Mouse (Mus musculus) megakaryocyte-erythroid progenitor cell, adult 5-6 weeks (primary cell): Measurements from ENCODE around the gene Dhx16. TPM values are rescaled to one million over a fixed set of nuclear protein-coding genes. Genes with fewer than 3 reads are reported as not detected.
A peak's percentile ranks its signal among the peaks of the same experiment; 100 is the strongest.

Source experiments
- ATAC-seq: replicated peaks from 2 replicates; pipeline ENCODE4 v1.8.0; 2016; ENCODE audit warnings: mild to moderate bottlenecking, inconsistent platforms; ENCODE audit not compliant: severe bottlenecking, poor library complexity, low FRiP score, low TSS enrichment
- total RNA-seq, 2 experiments: library from RNA; stranded (forward) in 1 of 2; stranded (reverse) in 1 of 2; fragments of 200-1000, 215-1000 nt in 1 of 2; fragments of >200 nt in 1 of 2; fragmentation: Nextera tagmentation in 1 of 2; gene quantifications; 2 replicates each; pipeline ENCODE4 v1.2.3; 2014 to 2017

Dhx16 gene
- total RNA-seq, 2 experiments from 2014 or later: 68.8 to 132 TPM

DNA sequence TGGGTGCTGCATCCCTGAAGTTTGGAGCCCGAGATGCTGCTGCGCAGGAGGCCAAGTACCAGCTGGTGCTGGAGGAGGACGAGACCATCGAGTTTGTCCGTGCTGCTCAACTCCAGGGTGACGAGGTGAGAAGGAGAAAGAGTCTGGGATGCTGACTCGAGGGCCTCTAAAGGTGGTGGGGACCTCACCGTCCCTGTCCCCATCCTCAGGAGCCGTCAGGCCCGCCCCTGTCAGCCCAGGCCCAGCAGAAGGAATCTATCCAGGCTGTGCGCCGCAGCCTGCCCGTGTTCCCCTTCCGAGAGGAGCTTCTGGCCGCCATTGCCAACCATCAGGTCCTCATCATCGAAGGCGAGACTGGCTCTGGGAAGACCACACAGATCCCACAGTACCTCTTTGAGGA lies 3.3 kb downstream of the Dhx16 start:
- no peak for ATAC-seq

DNA sequence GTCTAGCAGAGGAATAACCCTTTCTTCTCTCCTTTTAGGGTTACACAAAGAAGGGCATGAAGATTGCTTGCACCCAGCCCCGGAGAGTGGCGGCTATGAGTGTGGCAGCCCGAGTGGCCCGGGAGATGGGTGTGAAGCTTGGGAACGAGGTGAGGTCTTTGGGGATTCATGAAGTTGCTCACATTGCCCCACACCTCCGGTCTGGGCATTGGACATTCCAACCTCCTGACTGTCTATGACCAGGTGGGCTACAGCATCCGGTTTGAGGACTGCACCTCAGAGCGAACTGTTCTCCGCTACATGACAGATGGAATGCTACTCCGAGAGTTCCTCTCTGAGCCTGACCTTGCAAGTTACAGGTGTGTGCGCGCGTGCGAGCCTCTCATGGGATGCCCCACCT lies 4.2 kb downstream of the Dhx16 start:
- ATAC-seq: no peak

DNA sequence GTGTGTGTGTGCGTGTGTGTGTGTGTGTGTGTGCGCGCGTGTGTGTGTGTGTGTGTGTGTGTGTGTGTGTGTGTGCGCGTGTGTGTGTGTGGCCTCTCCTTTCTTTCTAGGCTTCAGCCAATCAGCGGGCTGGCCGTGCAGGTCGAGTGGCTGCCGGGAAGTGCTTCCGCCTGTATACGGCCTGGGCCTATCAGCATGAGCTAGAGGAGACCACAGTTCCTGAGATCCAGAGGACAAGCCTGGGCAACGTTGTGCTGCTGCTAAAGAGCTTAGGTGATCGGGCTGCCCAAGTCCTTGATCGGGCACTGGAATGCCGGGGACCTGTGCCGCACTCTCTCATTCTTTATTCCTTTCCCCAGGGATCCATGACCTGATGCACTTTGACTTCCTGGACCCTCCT lies 8.1 kb downstream of the Dhx16 start:
- ATAC-seq: no peak

DNA sequence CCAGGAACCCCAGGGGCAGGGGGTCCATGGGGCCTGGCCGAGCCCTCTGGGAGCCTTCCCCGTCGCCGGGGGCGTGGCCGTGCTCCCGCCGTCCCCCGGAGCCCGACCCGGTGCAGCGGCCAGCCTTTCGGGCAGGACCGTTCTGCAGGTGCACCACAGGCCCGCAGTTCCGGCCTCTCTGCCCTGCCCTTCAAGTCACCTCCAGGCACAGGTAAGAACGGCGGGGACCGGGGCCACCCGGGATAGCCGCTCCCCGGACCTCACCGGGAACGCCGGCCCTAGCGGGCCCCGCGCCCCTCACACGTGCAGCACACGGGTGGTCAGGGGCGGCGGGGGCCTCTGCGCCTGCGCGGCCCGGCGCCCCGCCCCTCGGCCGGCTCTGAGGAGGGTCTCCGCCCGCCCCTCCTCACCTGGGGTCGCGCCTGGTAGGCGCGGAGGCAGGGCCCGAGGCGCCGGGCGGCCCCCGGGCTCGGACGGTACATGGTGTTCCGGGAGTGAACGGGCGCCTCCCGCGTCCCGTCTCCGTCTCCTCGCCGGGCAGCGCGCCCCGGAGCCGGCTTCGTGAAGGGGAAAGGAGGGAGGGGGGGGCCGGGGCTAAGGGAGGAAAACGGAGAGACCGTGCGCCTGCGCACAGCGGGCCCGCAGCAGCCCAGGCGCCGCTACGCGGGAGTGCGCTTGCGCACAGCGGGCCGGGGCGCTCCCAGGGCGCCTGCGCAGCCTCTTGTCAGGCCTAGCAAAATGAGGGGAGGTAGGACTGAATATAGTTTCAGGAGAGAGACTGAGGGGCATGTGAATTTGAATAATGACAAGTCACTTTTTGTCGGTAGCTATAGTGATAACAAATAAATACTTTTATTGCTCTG lies 17.4 kb downstream of the Dhx16 start, which contains the start of gene 2310061I04Rik:
Gene 2310061I04Rik, minus strand, starts transcription at position 651 of the 863 bp plus-strand sequence.
- peak; percentile 51 for ATAC-seq

DNA sequence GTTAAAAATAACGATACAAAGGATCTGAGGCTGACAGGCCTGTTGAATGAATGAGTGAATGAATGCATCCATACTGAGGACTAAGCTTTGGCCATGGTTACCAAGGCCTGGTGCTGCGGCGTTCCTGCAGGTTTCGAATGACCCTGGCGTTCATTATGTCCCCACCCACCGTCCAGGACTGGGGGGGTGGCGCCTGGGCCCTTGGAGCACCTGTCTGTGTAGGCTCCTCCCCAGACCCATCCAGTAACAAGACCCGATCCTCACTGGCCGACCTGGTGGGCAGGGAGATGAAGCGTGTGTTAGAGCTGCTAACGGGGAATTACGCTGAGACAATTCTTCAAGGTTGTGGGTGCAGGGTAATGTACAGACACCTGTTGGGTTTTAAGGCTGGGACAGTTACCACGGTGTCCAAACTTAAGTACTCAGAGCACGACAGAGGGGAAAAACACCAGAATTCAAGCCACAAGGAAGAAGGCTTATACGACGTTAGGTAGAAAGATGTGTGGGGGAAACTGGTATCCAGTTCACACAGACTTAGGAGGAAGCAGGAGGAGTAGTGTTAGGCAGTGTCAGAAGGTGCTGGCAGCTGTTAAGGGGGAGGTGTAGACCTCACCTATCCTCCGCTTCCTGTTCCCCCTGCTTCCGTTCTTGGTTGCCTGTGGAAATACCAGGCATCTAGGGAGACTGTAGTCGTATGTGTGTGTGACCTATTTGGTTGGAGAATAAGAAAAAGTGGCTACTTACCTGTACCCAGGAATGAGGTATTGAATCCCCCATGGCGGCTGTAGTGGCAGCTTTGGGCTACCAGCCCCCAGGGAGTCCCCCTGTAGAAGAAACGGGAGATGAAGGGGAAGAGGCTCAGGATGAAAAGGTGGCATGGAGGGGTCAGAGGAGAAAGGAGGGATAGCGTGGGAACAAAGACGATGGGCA lies 18.3 kb downstream of the Dhx16 start:
- ATAC-seq: peak; percentile 56

DNA sequence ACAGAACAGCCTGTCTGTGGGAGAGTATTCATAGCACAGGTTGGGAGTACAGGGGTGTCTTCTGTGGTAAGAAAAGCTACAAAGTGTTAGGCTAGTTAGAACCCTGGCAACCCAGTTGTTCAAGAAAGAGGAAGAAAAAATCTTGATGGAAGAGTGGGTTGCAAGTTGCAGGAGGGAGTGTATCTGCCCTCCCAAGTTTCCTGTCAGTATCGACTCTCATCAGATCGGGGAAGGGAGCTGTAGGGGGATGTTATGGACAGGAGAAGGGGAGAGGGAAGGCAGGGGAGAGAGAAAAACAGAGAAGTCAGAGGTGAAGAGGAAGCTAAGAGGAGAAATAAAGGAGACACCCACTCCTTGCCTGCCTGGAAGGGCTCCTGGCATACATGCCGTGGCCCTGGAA lies 21.0 kb downstream of the Dhx16 start:
- no peak for ATAC-seq

DNA sequence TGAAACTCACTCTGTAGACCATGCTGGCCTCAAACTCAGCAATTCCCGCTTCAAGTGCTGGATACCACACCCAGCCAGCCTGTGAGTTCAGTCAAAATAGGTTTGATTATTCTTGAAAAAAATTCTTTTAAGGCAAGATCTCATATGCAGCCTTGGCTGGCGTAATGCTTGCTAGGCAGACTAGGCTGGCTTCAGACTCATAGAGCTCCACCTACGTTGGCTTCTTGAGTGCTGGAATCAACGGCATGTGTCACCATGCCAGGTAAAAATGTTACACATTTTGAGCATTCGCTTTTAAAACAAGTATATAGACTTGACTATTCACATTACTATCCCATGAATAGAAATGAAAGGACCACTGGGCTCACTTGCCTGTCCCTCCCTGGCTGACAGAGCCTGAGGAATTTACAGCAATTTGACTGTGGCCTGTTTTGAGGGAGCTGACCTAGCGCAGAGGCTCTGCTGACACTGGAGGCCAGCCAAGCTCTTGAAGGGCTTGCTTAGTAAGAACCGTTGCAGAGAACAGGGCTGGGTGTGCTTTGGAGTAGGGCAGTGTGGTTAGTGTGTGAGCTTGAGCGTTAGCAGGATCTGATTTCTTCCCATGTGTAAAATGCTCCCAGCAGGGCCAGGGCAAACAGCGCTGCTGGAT lies 23.8 kb downstream of the Dhx16 start:
- peak; percentile 53 for ATAC-seq

DNA sequence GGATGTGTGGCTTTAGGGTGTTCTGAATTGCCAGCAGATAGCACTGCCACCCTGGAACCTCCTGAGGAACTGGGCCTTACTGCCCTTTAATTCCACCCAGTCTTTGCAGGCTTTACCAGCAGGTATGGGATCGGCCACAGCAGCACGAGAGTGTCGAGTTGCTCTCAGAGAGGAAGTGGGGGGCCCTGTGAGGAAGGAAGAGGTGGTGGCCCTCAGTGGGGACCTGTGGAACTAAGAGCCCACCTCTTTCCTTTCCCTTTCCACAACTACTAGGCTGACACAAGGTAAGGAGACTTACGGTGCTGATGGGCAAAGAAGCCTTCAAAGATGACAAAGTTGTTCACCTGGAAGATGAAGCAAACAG lies 24.4 kb downstream of the Dhx16 start:
- ATAC-seq: 0 out of 2 replicates have a peak, but pooled peaks have one; percentile 5

DNA sequence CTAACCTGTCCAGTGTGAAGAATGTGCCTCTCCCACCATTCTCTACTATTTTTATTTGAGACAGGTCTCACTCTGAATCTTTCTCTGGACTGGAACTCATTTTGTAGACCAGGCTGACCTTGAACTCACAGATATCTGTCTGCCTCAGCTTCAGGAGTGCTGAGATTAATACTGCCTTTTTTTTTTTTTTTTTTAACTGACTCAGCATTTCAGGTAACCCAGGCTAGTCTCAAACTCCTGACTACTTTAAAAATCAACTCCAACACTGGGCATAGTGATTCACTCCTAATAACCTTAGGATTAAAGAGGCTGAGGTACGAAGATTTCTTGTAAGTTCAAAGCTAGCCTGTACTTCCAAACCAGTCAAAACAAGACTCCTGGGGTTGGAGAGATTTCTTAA lies 26.0 kb downstream of the Dhx16 start:
- no peak for ATAC-seq

DNA sequence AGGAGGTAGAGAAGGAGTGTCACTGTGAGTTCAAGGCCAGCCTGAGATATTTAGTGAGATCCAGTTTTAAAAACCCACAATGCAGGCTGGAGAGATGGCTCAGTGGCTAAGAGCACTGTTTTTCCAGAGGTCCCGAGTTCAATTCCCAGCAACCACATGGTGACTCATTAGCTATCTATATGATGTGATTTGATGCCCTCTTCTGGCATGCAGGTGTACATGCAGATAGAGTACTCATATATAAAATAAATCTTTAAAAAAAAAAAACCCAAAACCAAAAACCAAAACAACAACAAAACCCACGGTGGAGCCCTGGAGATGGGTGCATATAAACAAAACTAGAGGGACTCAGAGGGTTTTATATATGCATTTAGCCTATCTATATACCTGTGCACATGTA lies 28.0 kb downstream of the Dhx16 start:
- no peak for ATAC-seq

DNA sequence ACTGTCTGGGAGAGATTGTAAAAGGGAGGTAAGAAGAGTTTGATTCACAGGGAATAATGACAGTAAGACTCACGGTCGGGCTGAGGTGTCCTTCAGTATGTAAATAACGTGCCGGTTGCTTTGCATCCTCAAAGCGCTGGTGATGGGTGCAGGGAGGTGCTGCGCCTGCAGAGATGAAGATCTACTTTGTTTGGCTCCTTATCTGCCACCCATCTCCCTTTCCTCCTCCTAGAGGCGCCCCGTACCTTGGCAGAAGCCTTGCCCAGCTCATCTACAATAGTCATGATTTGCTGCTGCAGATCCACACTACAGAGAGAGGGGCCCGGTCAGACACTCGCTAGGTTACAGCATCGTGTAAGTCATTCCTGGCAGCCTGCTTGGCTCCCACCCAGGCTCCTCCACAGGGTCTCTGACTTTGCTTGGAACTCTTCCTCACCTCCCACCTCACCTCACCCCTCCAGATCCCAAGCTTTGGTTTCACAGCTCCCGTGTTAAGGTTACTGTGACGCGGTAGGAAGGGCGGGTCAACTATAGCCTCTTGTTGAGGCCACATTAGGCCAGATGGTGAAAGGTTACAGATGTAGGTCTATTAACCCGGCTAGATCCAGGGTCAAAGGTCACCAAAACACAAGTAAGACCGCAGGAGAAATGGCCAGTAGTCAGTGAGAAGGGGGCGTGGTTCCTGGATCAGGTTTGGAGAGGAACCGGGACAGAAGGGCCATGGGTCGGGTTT lies 29.7 kb downstream of the Dhx16 start:
- ATAC-seq: peak; percentile 18

DNA sequence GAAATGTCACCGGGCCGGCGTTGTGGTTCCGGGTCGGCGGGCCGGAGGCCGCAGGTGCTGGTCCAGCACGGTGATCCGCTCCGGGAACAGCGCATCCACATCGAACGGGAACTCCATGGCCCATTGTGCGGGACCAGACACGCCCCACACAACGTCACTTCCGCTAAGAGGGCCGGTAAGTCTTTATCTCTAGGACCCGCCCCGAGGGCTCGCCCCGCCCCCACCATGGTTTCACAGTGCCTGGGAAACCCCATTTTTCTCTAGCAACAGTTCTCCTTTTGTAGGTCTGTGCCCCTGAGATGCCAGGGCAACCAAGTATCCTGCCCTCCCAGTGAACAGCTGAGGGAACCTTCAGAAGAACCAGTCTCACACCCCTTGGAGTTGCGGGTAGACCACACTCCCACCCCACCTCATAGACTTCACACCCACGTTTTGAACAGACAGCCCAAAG lies 30.3 kb downstream of the Dhx16 start, which contains the start of gene Atat1:
Gene Atat1, minus strand, starts transcription at position 157 of the 451 bp plus-strand sequence.
- peak; percentile 88 for ATAC-seq

DNA sequence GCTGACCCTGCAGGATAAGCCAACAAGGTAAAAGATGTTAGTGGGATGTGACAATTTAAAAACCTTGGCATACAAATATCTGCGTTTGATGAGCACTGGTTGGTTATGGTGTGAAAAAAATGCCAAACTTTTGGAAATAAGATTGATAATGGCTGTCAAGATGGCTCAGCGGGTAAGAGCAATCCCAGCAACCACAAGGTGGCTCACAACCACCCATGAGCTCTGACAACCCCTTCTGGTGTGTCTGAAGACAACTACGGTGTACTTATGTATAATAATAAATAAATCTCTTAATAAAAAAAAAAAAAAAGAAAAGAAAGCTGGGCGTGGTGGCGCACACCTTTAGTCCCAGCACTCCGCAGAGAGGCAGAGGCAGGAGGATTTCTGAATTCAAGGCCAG lies 35.4 kb downstream of the Dhx16 start:
- ATAC-seq: no peak

DNA sequence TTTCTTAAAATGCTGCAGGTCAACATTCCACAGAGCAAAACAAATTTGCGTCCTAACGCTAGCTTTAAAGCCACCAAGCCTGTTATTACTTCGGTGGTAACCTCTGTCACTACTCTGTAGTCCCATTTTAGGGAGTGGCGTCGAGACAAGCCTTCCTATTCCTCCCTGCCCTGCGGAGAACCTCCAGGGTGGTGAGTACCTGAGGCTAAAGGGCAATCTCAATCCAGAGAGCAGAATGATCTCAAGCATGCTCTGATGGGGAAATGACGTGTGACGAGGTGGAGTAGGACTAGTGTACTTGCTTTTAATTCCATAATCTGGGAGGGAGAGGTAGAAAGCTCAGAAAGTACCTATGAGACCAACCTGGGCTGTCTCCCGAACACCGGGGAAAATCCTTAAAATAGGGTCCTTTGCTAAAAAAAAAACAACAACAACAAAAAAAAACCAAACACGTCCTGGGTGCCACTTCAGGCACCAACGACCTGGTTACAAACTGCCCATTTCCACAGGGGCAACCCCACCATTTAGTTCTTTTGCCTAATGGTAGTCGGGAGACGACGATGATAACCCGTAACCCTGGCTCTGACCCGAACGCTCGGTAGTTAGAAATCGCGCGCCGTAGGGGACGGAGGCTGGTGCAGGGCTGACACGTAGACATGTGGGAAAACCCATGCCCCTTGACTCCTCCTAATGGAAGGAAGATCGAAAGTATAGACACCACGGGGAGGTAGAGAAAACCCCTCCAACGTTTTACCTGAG lies 36.1 kb downstream of the Dhx16 start:
- peak; percentile 3; the same call in 1 of the 2 replicates for ATAC-seq

DNA sequence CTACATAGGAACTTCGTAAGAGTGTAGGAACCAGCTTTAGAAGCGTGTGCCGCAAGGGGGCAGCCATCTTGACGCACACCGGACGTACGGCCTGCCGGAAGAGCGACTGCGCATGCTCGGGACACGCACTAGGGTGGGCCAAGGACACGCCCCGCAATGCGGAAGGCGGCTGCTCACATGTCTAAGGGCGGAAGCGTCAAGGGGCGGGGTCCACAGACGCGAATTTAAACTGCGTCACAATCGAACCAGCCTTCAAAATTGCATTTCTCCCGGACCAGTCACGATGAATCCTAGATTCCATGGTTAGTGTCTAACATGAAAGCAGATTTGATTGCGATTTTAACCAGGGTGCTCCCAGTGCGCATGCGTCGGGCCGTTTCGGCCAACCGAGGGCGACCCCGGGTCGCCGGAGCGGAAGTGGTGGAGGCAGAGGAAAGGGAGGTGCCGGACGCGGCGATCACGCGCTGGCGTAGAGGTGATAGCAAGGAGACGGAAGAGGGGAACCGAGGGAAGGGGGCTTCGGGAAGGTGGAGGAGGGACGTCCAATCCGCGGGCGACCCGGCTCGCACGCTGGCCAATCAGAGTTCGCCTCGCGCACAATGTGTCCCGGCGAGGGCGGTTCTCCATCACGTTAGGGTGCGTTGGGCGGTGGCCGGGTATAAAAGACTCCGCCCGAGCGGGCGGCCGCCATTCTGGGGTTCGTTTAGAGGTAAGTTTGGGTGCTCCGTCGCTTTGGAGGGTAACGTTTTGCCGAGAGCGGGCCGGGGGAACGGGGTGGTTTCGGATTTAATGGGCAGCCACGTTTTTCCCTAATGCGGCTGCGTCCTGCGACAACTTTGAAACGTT lies 36.9 kb downstream of the Dhx16 start, which contains the start of the genes Mrps18b and Ppp1r10:
Gene Mrps18b, minus strand, starts transcription at position 93 of the 846 bp plus-strand sequence.
Gene Ppp1r10, plus strand, starts transcription at position 138 of the 846 bp plus-strand sequence.
- ATAC-seq: peak; percentile 80

DNA sequence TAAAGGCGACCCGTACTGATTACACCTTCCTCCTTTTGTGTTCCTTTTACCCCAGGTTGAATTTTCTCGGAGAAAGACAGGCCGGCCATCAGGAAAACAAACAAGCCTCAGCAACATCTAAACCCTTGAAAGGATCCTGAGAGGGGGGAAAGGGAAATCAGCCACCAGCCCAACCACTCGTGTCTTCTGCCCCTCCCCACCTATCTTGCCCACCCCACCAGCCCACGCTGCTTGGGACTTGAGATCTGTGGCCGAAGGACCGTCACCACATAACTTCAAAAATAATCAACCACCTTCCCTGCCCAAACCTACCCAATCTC lies 37.5 kb downstream of the Dhx16 start:
- no peak for ATAC-seq

DNA sequence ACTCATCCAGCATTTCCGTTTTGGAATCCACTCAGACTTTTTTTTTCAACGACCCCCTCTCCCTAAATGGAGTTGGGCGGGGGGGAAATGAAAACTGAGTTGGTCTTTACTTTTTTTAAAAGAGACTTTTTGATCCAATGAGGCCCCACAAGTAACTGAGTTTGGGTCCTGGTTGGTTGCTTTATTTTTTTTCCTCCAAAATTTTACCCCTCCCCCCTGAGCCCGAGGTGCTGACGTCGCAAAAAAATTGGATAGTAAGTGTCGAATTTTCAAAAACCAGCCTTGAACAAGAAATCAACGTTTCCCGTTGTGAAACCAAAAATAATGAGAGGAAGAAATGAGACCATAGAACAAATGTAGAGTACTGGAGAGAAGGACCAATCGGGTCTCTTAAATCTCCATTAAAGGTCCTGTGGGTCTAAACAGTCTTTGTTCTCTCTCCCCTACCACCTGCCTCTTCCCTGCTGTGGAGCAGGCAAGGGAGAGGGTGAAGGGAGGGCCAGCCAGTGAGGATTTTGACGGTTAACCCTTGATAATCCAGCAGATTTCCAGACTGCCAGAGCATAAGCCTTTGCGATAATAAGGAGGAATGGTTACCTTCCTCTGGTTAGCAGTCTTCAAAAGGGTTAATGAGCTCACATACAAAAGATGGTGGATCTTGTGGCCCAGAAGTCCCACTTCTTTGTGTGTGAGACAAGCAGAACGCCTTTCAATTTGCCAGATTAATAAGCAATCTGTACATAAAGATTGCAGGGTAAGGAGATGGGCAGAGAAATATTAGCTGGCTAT lies 38.0 kb downstream of the Dhx16 start:
- no peak for ATAC-seq
